Mouse (Mus musculus): ENCODE measurements around the gene Tspan5.

The Tspan5 gene

GRCm38 (mm10) chr3:138876418-138876817 lies 134.4 kb downstream of the Tspan5 start:
- in situ Hi-C loops (cut with MboI): no loop called here

GRCm38 (mm10) chr3:138876931-138877361 lies 135.0 kb downstream of the Tspan5 start:
- in situ Hi-C loops (cut with MboI): no loop called here

- in situ Hi-C loops (cut with MboI): no loop called here
Observed at GRCm38 (mm10) chr3:138877741-138878140, 135.7 kb downstream of the Tspan5 start.

- in situ Hi-C loops (cut with MboI): no loop called here
Observed at GRCm38 (mm10) chr3:138880999-138881724, 139.2 kb downstream of the Tspan5 start.

- in situ Hi-C loops (cut with MboI): no loop called here
Observed at GRCm38 (mm10) chr3:138881725-138882347, 139.8 kb downstream of the Tspan5 start.

GRCm38 (mm10) chr3:138886121-138886520 lies 144.1 kb downstream of the Tspan5 start:
- in situ Hi-C loops (cut with MboI): no loop called here

GRCm38 (mm10) chr3:138889214-138889613 lies 147.2 kb downstream of the Tspan5 start:
- in situ Hi-C loops (cut with MboI): no loop called here

GRCm38 (mm10) chr3:138889769-138890295 lies 147.8 kb downstream of the Tspan5 start:
- in situ Hi-C loops (cut with MboI): no loop called here

- in situ Hi-C loops (cut with MboI): no loop called here
Observed at GRCm38 (mm10) chr3:138893520-138893919, 151.5 kb downstream of the Tspan5 start.

GRCm38 (mm10) chr3:138897500-138897899 lies 155.5 kb downstream of the Tspan5 start:
- in situ Hi-C loops (cut with MboI): no loop called here

- in situ Hi-C loops (cut with MboI): no loop called here
Observed at GRCm38 (mm10) chr3:138898055-138898454, 156.1 kb downstream of the Tspan5 start.

- in situ Hi-C loops (cut with MboI): no loop called here
Observed at GRCm38 (mm10) chr3:138900571-138901141, 158.7 kb downstream of the Tspan5 start.

GRCm38 (mm10) chr3:138905678-138906077 lies 163.7 kb downstream of the Tspan5 start:
- in situ Hi-C loops (cut with MboI): no loop called here

GRCm38 (mm10) chr3:138906112-138906880 lies 164.3 kb downstream of the Tspan5 start:
- in situ Hi-C loops (cut with MboI): no loop called here

GRCm38 (mm10) chr3:138909313-138909712 lies 167.3 kb downstream of the Tspan5 start:
- in situ Hi-C loops (cut with MboI): no loop called here

GRCm38 (mm10) chr3:138912504-138912903 lies 170.5 kb downstream of the Tspan5 start:
- in situ Hi-C loops (cut with MboI): no loop called here

GRCm38 (mm10) chr3:138914626-138915288 lies 172.8 kb downstream of the Tspan5 start:
- in situ Hi-C loops (cut with MboI): no loop called here

GRCm38 (mm10) chr3:138916591-138916990 lies 174.6 kb downstream of the Tspan5 start:
- in situ Hi-C loops (cut with MboI): no loop called here

- in situ Hi-C loops (cut with MboI): no loop called here
Observed at GRCm38 (mm10) chr3:138917016-138917415, 175.0 kb downstream of the Tspan5 start.

GRCm38 (mm10) chr3:138918241-138918640 lies 176.2 kb downstream of the Tspan5 start:
- in situ Hi-C loops (cut with MboI): no loop called here

GRCm38 (mm10) chr3:138926161-138926560 lies 184.2 kb downstream of the Tspan5 start:
- in situ Hi-C loops (cut with MboI): no loop called here

Measured in mature B cell (primary cell).